Mouse (Mus musculus): Measurements from ENCODE around the gene Gpr12.
"Not testable (repeated sequence)": the region's sequence is repeated elsewhere in the genome, so short reads cannot be mapped to it uniquely, and the experiment has no call there.

The Gpr12 gene

GRCm38 (mm10) chr5:146584478-146585306, at the start of gene Gpr12:
Gpr12 (minus strand) TSS chr5:146585239.
- in situ Hi-C loops (cut with MboI; ENCODE audit: low sequenced_read_pairs), result no loop called here

- in situ Hi-C loops (cut with MboI; ENCODE audit: low sequenced_read_pairs), result no loop called here
Measured at GRCm38 (mm10) chr5:146631602-146632001, 46.6 kb upstream of the Gpr12 start.

GRCm38 (mm10) chr5:146630961-146631360, 45.9 kb upstream of the Gpr12 start:
- in situ Hi-C loops (cut with MboI; ENCODE audit: low sequenced_read_pairs), result no loop called here

GRCm38 (mm10) chr5:146629636-146630035, 44.6 kb upstream of the Gpr12 start:
- in situ Hi-C loops (cut with MboI; ENCODE audit: low sequenced_read_pairs), result no loop called here

GRCm38 (mm10) chr5:146628804-146629203, 43.8 kb upstream of the Gpr12 start:
- in situ Hi-C loops (cut with MboI; ENCODE audit: low sequenced_read_pairs), result no loop called here

- in situ Hi-C loops (cut with MboI; ENCODE audit: low sequenced_read_pairs), result no loop called here
Measured at GRCm38 (mm10) chr5:146627901-146628300, 42.9 kb upstream of the Gpr12 start.

GRCm38 (mm10) chr5:146625635-146626311, 40.7 kb upstream of the Gpr12 start:
- in situ Hi-C loops (cut with MboI; ENCODE audit: low sequenced_read_pairs), result no loop called here

GRCm38 (mm10) chr5:146611830-146612229, 26.8 kb upstream of the Gpr12 start:
- in situ Hi-C loops (cut with MboI; ENCODE audit: low sequenced_read_pairs), result no loop called here

- in situ Hi-C loops (cut with MboI; ENCODE audit: low sequenced_read_pairs), result no loop called here
Measured at GRCm38 (mm10) chr5:146611009-146611408, 26.0 kb upstream of the Gpr12 start.

- in situ Hi-C loops (cut with MboI; ENCODE audit: low sequenced_read_pairs), result no loop called here
Measured at GRCm38 (mm10) chr5:146609646-146610045, 24.6 kb upstream of the Gpr12 start.

- in situ Hi-C loops (cut with MboI; ENCODE audit: low sequenced_read_pairs), result no loop called here
Measured at GRCm38 (mm10) chr5:146607816-146608215, 22.8 kb upstream of the Gpr12 start.

GRCm38 (mm10) chr5:146606895-146607294, 21.9 kb upstream of the Gpr12 start:
- in situ Hi-C loops (cut with MboI; ENCODE audit: low sequenced_read_pairs), result no loop called here

GRCm38 (mm10) chr5:146606221-146606620, 21.2 kb upstream of the Gpr12 start:
- in situ Hi-C loops (cut with MboI; ENCODE audit: low sequenced_read_pairs), result no loop called here

GRCm38 (mm10) chr5:146599970-146600369, 14.9 kb upstream of the Gpr12 start:
- in situ Hi-C loops (cut with MboI; ENCODE audit: low sequenced_read_pairs), result no loop called here

GRCm38 (mm10) chr5:146599216-146599615, 14.2 kb upstream of the Gpr12 start:
- in situ Hi-C loops (cut with MboI; ENCODE audit: low sequenced_read_pairs), result not testable (repeated sequence)

GRCm38 (mm10) chr5:146598215-146599119, 13.4 kb upstream of the Gpr12 start:
- in situ Hi-C loops (cut with MboI; ENCODE audit: low sequenced_read_pairs), result no loop called here

- in situ Hi-C loops (cut with MboI; ENCODE audit: low sequenced_read_pairs), result no loop called here
Measured at GRCm38 (mm10) chr5:146597503-146597874, 12.4 kb upstream of the Gpr12 start.

- in situ Hi-C loops (cut with MboI; ENCODE audit: low sequenced_read_pairs), result no loop called here
Measured at GRCm38 (mm10) chr5:146596612-146597502, 11.8 kb upstream of the Gpr12 start.

GRCm38 (mm10) chr5:146592580-146592979, 7.5 kb upstream of the Gpr12 start:
- in situ Hi-C loops (cut with MboI; ENCODE audit: low sequenced_read_pairs), result no loop called here

GRCm38 (mm10) chr5:146591636-146592035, 6.6 kb upstream of the Gpr12 start:
- in situ Hi-C loops (cut with MboI; ENCODE audit: low sequenced_read_pairs), result no loop called here
